Mouse (Mus musculus) liver, postnatal 0 days (tissue): Measurements from ENCODE around the gene Pcsk1n.

Experiments used
- CTCF ChIP-seq: sonication (generic); IDR thresholded peaks from 2 replicates; pipeline ENCODE4 v1.5.1; 2016; ENCODE audit warnings: antibody characterized with exemption, low read depth
- EP300 ChIP-seq: IDR thresholded peaks from 2 replicates; pipeline ENCODE4 v1.6.1; 2016; ENCODE audit warnings: antibody characterized with exemption, low read depth, mild to moderate bottlenecking

- TF ChIP-seq EP300 (no peak), CTCF (no peak)
Observed at GRCm38 (mm10) chrX:7907735-7908134, 11.9 kb upstream of the Pcsk1n start, which contains the start of gene Gm10491.
